Mouse (Mus musculus) adrenal gland, adult 8-10 months (tissue): ENCODE data around the gene Gm20721. TPM values are rescaled to one million over a fixed set of nuclear protein-coding genes. Genes with fewer than 3 reads are reported as not detected.
"Not testable (repeated sequence)": the region's sequence is repeated elsewhere in the genome, so short reads cannot be mapped to it uniquely, and the experiment has no call there.

Experiments
- DNase-seq: peaks from one replicate; pipeline ENCODE4 v3.0.0; 2022
- total RNA-seq, 4 experiments: library from RNA; stranded (reverse); gene quantifications; 2 replicates each; pipeline ENCODE4 v1.2.4; 2022

Gm20721 gene
- total RNA-seq, result 1 to 10 TPM; 1.6 to 2.7 (median 2.3) TPM

DNA sequence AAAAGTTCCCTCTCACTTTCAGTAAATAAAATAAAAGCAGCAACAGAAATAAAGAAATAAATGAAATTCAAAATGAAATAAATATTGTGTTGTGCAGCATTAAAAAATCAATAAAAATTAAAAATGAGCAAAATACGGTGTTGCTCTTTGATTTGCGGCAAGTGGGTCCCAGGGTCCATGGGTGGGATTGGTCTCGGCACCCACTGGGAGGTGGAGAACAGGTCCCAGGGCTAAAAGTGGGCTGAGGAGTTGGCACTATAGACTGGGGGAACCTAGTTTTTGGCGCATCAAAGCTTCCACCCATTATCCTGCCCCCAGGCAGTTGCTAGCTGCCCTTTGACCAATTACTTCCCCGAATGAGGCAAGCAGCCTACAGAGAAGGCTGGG is at the start of gene Gm20721:
TSS of gene Gm20721 (minus strand) at position 101 of the 387 bp plus-strand sequence.
- DNase-seq, result no peak

GRCm38 (mm10) chr2:174393383-174393782 is 46.9 kb upstream of the Gm20721 start:
- peak; percentile 79 for DNase-seq

DNA sequence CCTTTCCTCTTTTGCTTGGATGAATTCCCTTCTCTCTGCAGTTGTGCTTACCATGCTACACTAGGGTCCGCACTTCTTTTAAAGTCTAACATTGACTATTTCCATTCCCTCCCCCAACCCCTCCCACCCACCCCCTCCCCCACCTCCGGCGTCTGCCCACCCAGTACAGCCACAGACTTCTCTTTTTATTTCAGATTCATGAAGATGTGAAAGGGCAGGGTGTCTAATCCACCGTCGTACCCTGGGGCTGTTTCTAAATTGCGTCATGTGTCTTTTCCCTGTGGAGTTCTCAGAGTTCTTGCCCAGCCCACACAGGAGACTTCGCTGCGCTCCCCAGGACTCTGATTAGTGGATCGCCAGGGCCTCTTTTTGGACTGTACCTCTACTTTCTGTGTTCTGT is 46.0 kb upstream of the Gm20721 start:
- no peak for DNase-seq

DNA sequence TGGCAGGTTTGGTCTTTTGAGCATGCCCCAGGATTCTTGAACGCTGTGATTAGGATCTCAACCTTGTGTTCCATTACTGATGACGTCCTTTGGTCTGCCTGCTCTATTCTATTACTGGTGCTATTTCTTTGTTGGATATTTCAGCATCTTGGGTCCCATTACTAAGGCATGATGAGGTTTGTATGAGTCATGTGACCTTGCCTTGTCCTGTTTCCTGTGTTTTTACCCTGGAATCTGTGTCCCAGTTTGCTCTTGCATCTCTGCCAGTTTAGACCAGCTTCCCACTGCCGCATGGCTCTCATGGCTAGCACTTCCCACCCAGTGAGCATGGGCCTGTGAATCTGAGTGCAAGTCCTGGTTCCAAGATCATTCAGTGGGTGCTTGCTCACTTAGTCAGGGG is 45.4 kb upstream of the Gm20721 start:
- no peak for DNase-seq

DNA sequence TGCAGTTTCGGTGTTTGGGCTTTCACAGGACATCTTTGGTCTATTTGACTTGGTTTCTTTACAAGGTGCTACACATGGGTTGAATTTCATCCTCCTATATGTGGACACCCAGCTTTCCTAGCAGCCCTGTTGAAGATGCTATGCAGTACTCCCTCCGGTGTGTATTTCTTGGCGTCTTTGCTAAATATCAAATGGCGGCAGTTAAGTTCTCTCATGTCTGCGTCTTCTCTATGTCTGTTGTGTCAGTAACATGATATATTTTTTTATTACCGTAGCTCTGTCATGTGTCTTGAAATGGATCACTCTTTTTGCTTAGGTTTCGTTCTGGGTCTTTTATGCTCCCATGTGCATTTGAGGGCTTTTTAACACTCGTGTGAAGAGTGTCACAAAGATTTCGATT is 34.5 kb upstream of the Gm20721 start:
- no peak for DNase-seq

DNA sequence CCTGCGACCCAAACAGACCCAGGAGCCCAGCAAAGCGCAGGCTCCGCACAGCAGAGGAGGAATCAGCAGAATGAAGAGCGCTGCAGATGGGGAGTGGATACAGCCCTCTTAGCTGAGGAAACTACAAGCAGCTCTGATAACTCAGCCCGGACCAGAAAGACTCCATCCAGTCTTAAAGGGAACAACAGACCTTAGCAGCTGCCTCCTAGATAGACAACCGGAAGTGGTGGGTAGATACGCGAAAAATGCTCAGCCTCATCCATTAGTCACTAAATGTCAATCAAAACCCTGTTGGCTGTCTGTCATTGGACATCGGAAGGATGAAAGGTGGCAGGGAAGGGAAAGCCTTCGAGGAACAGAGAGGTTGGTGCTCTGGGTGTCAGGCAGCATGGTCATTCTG is 20.1 kb upstream of the Gm20721 start:
- DNase-seq, result no peak

- DNase-seq, result no peak
Observed at GRCm38 (mm10) chr2:174359656-174360055, 13.1 kb upstream of the Gm20721 start.

- no peak for DNase-seq
Observed at GRCm38 (mm10) chr2:174358516-174358915, 12.0 kb upstream of the Gm20721 start.

DNA sequence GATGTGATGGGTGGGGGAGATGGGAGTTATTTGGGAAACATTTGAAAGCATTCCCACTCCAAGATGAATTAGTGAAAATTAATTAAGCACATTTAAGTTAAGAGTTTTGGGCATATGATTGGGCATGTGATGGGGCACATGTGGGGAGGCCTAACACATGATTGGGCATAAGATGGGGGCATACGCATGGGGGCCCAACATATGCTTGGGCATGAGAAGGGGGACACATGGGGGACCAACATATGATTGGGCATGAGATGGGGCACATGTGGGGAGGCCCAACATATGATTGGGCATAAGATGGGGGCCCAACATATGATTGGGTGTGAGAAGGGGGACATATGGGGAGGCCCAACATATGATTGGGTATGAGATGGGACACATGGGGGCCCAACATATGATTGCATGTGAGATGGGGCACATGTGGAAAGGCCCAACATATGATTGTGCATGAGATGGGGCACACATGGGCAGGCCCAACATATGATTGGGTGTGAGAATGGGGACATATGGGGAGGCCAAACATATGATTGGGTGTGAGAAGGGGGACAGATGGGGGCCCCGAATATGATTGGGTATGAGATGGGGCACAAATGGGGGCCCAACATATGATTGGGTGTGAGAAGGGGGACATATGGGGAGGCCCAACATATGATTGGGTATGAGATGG is 622 bp upstream of the Gm20721 start:
- DNase-seq, result not testable (repeated sequence)

- DNase-seq, result no peak
Observed at GRCm38 (mm10) chr2:174344996-174345395, 1.5 kb downstream of the Gm20721 start.

GRCm38 (mm10) chr2:174344003-174344655 is 2.4 kb downstream of the Gm20721 start:
- peak; percentile 89 for DNase-seq

DNA sequence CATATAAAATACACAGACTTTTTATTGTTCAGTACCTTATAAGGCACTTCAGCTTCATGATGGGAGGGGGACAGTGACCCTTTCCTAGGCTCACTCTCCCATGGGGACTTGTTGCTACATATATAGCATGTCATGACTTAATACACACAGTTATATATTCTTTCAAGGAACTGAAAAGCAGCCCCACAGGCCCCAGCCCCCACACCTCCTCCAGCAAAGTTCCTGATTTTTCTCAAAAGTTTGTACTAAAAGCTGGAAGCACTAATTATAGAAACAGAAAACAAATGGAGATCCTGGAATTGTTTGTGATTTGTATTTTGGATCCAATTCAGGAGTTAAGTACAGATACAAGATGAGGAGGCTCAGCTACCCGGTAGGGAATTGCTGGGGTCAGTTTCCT is 2.9 kb downstream of the Gm20721 start:
- DNase-seq, result no peak

DNA sequence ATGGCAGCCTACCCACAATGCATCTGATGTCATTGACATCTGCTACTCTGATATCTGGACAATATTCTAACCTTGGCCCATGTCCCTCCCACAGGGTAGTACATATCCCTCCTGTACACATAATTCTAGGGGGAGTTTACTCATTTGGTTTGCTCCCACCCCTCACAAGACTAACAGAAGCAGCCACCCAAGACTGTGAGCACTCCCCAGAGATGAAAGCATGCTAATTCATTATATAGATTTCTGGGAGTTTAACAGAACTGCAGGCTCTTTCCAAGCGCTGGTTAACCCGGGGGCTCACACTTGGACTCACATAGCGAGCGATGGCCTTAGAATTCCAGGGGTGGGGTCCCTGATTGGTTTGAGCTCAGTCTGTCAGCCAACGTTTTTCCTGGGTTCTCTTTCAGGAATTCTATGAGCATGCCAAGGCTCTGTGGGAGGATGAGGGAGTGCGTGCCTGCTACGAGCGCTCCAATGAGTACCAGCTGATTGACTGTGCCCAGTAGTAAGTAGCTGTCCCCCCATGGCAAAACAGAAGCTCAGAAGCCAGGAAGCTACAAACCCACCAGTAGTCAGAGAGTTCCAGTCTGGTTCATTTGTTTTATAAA is 3.6 kb downstream of the Gm20721 start:
- DNase-seq, result no peak

DNA sequence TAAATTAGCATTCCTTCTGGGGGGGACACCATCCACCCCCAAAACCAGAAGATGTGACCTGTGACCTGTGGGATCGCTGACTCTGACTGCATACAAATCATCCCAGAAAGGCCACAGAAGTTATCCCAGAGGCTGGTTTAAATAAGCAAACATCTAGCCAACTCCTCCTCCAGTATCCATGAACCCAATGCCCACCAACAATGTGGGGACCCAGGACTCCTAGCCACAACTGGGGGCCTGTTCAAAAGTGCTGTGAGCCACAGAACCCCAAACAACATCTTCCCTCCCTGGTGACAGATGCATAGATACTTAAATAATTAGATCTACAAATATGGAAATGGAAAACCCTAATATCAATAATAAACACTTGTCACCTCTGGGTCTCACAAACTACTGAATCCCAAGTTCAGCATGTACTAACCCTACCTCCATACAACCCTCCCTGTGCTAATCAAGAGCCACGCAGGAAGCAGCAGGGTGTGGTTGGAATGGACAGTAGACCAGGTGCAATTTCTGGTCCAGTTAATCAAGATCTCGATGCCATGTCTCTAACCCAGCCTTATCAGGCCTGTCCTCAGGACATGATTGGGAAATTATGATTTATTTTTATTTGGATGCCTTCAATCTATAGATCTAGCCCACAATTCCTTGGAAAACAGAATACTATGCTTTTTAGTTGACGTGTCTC is 5.5 kb downstream of the Gm20721 start:
- no peak for DNase-seq

- no peak for DNase-seq
Observed at GRCm38 (mm10) chr2:174340229-174340892, 6.2 kb downstream of the Gm20721 start.

DNA sequence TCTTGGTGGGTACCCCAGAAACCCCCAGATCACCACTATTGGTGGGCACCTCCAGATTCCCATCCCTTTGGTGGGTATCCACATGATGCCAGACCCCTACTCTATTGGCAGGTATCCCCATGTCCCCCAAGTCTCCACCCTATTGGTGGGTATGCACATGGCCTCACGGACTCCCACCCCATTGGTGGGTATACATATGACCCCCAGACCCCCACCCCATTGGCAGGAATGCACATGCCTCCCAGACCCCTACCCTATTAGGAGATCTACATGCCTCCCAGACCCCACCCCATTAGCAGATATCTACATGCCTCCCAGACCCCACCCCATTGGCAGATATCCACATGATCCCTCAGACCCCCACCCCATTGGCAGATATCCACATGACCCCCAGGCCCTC is 6.8 kb downstream of the Gm20721 start:
- no peak for DNase-seq

GRCm38 (mm10) chr2:174337275-174337674 is 9.2 kb downstream of the Gm20721 start:
- DNase-seq, result no peak

- no peak for DNase-seq
Observed at GRCm38 (mm10) chr2:174334415-174334814, 12.1 kb downstream of the Gm20721 start.

DNA sequence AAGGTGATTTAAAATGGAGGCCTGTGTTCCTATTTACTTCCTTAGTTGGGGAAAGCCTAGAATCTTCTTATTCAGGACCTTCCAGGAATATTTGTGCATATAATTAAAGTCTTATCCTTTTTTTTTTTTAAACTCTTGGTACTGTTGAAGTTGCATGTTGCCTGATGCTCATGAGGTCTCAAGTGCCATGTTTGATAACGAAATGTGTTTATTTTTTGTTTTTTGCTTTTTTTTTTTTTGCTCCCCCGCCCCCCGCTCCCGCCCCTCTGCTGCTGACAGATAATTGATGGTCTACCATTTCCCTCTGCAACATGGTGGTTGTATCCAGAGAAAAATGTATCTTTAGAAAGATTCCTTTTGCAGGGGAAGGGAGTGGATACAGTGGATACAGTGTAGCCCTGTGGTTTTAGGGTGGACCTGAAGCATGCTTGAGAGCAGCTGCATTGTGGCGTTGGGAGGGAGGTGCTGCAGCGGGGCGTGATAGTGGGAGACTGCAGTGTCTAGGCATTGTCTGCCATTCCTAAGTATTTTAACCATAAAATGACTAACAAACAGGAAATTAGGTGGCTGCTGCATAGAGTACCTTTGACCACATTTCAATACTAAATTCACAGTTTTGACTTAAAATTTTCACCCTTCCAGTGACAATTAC is 13.1 kb downstream of the Gm20721 start:
- no peak for DNase-seq

DNA sequence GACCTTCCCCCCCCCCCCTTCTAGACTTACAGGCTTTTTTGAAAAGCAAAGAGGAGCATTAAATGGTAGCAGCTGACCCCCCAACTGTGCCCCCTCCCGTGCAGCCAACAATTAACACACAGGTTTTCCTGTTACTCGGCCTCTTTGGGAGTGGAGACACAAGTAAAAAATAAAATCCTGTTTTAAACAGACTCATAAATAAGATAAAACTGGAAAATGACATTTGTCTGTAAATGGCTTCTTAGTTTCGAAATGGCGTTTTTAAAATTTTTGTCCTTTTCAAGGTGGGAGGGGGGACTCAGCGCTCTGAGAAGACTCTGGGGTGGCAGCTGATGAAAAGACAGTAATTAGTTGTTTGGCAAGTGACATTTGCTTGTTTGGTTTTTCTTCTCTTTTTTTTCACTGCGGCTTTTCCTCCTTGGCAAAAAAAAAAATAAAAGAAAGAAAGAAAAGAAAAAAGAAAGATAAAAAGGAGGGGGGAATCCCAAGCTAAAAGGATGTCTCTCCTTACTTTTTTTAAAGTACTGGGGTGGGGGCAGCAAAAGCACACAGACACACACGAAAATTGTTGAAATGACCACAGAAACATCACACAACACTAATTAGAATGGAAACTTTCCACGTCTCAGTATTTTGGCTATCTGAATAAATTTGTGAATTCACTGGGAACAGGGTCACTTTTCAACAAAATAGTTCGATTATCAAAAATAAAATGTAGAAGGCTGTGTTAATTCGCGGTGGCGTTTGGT is 15.1 kb downstream of the Gm20721 start:
- no peak for DNase-seq

- DNase-seq, result peak; percentile 70
Observed at GRCm38 (mm10) chr2:174330616-174331191, 15.8 kb downstream of the Gm20721 start.
